Mouse (Mus musculus) cortical plate, adult 2 months (tissue): Measurements from ENCODE around the gene 1190005I06Rik.

Source experiments
- CTCF ChIP-seq: fragments of 200-500 bp; IDR thresholded peaks from 2 replicates; pipeline ENCODE4 v1.5.1; 2011; ENCODE audit warnings: mild to moderate bottlenecking, control low read depth, low read length; ENCODE audit not compliant: insufficient read depth; ENCODE audit errors: extremely low read depth
- POLR2A ChIP-seq: fragments of 200-500 bp; IDR thresholded peaks from 2 replicates; pipeline ENCODE4 v1.6.1; 2011; ENCODE audit warnings: mild to moderate bottlenecking, low read length, control low read depth; ENCODE audit not compliant: insufficient read depth; ENCODE audit errors: extremely low read depth

DNA sequence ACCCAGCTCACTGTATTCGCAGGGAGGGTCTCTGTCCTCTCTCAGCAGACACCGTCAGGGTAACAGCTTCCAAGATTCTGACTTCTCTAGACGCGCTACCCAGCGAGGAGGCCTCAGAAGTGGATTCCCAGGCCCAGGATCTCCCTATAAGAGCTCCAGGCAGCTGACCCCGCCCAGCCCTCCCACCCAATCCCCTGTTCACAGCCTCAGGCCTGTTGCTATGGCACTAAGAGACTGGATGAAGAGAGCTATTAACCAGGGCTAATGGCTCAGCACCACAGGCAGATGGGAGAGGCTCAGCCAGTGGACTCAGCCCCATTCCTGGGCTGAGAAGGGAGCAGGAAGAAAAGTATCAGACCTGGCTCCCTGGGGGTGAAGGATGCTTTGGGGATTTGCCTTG, 44.8 kb downstream of the 1190005I06Rik start:
- TF ChIP-seq CTCF = no peak
- TF ChIP-seq POLR2A = no peak
